Mouse (Mus musculus): ENCODE data around the gene Smim13.
"Not testable (repeated sequence)": the region's sequence is repeated elsewhere in the genome, so short reads cannot be mapped to it uniquely, and the experiment has no call there.

The Smim13 gene

GRCm38 (mm10) chr13:41249538-41250317 lies at the start of gene Smim13:
TSS of gene Smim13 (plus strand) at chr13:41249844.
- DNase-seq (ENCODE audit: extremely low read depth, low read depth, low spot score) = peak; percentile 79

GRCm38 (mm10) chr13:41200861-41201260 lies 48.8 kb upstream of the Smim13 start:
- no peak for DNase-seq (ENCODE audit: extremely low read depth, low read depth, low spot score)

- DNase-seq (ENCODE audit: extremely low read depth, low read depth, low spot score) = no peak
Measured at GRCm38 (mm10) chr13:41203289-41203688, 46.4 kb upstream of the Smim13 start.

- DNase-seq (ENCODE audit: extremely low read depth, low read depth, low spot score) = no peak
Measured at GRCm38 (mm10) chr13:41203691-41204090, 46.0 kb upstream of the Smim13 start.

- not testable (repeated sequence) for DNase-seq (ENCODE audit: extremely low read depth, low read depth, low spot score)
Measured at GRCm38 (mm10) chr13:41205568-41205967, 44.1 kb upstream of the Smim13 start.

GRCm38 (mm10) chr13:41206241-41206640 lies 43.4 kb upstream of the Smim13 start:
- no peak for DNase-seq (ENCODE audit: extremely low read depth, low read depth, low spot score)

GRCm38 (mm10) chr13:41211276-41211675 lies 38.4 kb upstream of the Smim13 start:
- DNase-seq (ENCODE audit: extremely low read depth, low read depth, low spot score) = no peak

- no peak for DNase-seq (ENCODE audit: extremely low read depth, low read depth, low spot score)
Measured at GRCm38 (mm10) chr13:41212558-41213322, 36.9 kb upstream of the Smim13 start.

GRCm38 (mm10) chr13:41215669-41216068 lies 34.0 kb upstream of the Smim13 start:
- DNase-seq (ENCODE audit: extremely low read depth, low read depth, low spot score) = no peak

- DNase-seq (ENCODE audit: extremely low read depth, low read depth, low spot score) = no peak
Measured at GRCm38 (mm10) chr13:41216236-41216635, 33.4 kb upstream of the Smim13 start.

GRCm38 (mm10) chr13:41219056-41219455 lies 30.6 kb upstream of the Smim13 start:
- no peak for DNase-seq (ENCODE audit: extremely low read depth, low read depth, low spot score)

- no peak for DNase-seq (ENCODE audit: extremely low read depth, low read depth, low spot score)
Measured at GRCm38 (mm10) chr13:41219687-41220303, 29.8 kb upstream of the Smim13 start.

- no peak for DNase-seq (ENCODE audit: extremely low read depth, low read depth, low spot score)
Measured at GRCm38 (mm10) chr13:41220304-41220834, 29.3 kb upstream of the Smim13 start, which contains the start of gene Elovl2. TSS of gene Elovl2 (minus strand) at chr13:41220405.

- no peak for DNase-seq (ENCODE audit: extremely low read depth, low read depth, low spot score)
Measured at GRCm38 (mm10) chr13:41226513-41226912, 23.1 kb upstream of the Smim13 start.

GRCm38 (mm10) chr13:41228060-41228459 lies 21.6 kb upstream of the Smim13 start:
- no peak for DNase-seq (ENCODE audit: extremely low read depth, low read depth, low spot score)

GRCm38 (mm10) chr13:41230256-41230655 lies 19.4 kb upstream of the Smim13 start:
- no peak for DNase-seq (ENCODE audit: extremely low read depth, low read depth, low spot score)

GRCm38 (mm10) chr13:41231389-41231983 lies 18.2 kb upstream of the Smim13 start:
- DNase-seq (ENCODE audit: extremely low read depth, low read depth, low spot score) = no peak

- DNase-seq (ENCODE audit: extremely low read depth, low read depth, low spot score) = no peak
Measured at GRCm38 (mm10) chr13:41232209-41232608, 17.4 kb upstream of the Smim13 start.

GRCm38 (mm10) chr13:41233241-41233640 lies 16.4 kb upstream of the Smim13 start:
- DNase-seq (ENCODE audit: extremely low read depth, low read depth, low spot score) = no peak

- DNase-seq (ENCODE audit: extremely low read depth, low read depth, low spot score) = no peak
Measured at GRCm38 (mm10) chr13:41235181-41235580, 14.5 kb upstream of the Smim13 start.

Measured in fat pad, adult 2 months (tissue).